9 mouse cellular contexts compared by ENCODE assay signal in genomic region chr7:30440697-30441096, GRCm38 (mm10). TPM values are rescaled to one million over a fixed set of nuclear protein-coding genes. Genes with fewer than 3 reads are reported as not detected.
DNase-seq lines count a peak whose midpoint lies in the region; ATAC-seq and TF ChIP-seq lines count a peak whose summit lies in the region.
"Had no signal": no experiment of that assay in that cellular context is flagged by ENCODE, and none has a peak within 500 bp of the region (broad histone marks: within the 10 kb centered on the region; RNA-seq: fewer than 3 reads in every experiment).

No protein-coding gene starts in this region.

- H3K9me3 ChIP-seq in heart, postnatal 0 days (replicated peaks; ENCODE audit: control insufficient read depth, low read length), result no peaks in the 10 kb centered on the region
- no peaks in the 10 kb centered on the region for H3K9me3 ChIP-seq in heart, embryonic 12.5 days (replicated peaks)
- H3K9me3 ChIP-seq: neural tube, embryonic 13.5 days had no signal

- H3K4me2 ChIP-seq in heart, postnatal 0 days (ENCODE audit: low read depth, low read length), result no peak overlapping the region
- H3K4me2 ChIP-seq in heart, embryonic 12.5 days, result no peak overlapping the region
- H3K4me2 ChIP-seq: neural tube, embryonic 13.5 days had no signal

- no peak for ATAC-seq in heart, postnatal 0 days (ENCODE audit: insufficient read depth, low read depth)
- ATAC-seq in heart, embryonic 12.5 days (ENCODE audit: insufficient number of reproducible peaks, low FRiP score), result no peak

- no peak for TF ChIP-seq EP300 in heart, postnatal 0 days (IDR thresholded peaks at IDR 0.05; ENCODE audit: low read depth)

- H3K36me3 ChIP-seq in heart, postnatal 0 days (replicated peaks; ENCODE audit: control insufficient read depth, insufficient read depth, low read length), result no peaks in the 10 kb centered on the region
- no peaks in the 10 kb centered on the region for H3K36me3 ChIP-seq in heart, embryonic 12.5 days

- H3K9ac ChIP-seq in heart, postnatal 0 days (replicated peaks; ENCODE audit: low read depth, low read length), result no peak overlapping the region
- no peak overlapping the region for H3K9ac ChIP-seq in heart, embryonic 12.5 days

- peaks cover 60% of the 10 kb centered on the region for H3K27me3 ChIP-seq in heart, postnatal 0 days (ENCODE audit: control insufficient read depth, insufficient read depth, low read length)
- peaks cover 86% of the 10 kb centered on the region for H3K27me3 ChIP-seq in heart, embryonic 12.5 days (replicated peaks)

- H3K27ac ChIP-seq in heart, postnatal 0 days (ENCODE audit: low read depth), result no peak overlapping the region
- no peak overlapping the region for H3K27ac ChIP-seq in heart, embryonic 12.5 days (ENCODE audit: poor library complexity, severe bottlenecking)
- H3K27ac ChIP-seq: neural tube, embryonic 13.5 days had no signal

- peak; percentile 62 for TF ChIP-seq CTCF in heart, postnatal 0 days (IDR thresholded peaks at IDR 0.05; ENCODE audit: low read depth)

- no peak overlapping the region for H3K4me3 ChIP-seq in heart, postnatal 0 days (ENCODE audit: low read depth, low read length)
- H3K4me3 ChIP-seq in heart, embryonic 12.5 days, result no peak overlapping the region
- H3K4me3 ChIP-seq: neural tube, embryonic 13.5 days had no signal

- no peak for DNase-seq in heart, postnatal 0 days (ENCODE audit: low spot score)
- peak; percentile 50 for DNase-seq in urinary bladder, postnatal 25 days (ENCODE audit: low spot score)
- DNase-seq in urinary bladder, postnatal 10 days (ENCODE audit: low spot score), result no peak
- DNase-seq in cerebellum, adult 9-11 months, result peak; percentile 66
- DNase-seq in layer of hippocampus, postnatal 10 days (ENCODE audit: low spot score in 2 of 2), result peak; percentile 76 to 78
- DNase-seq in naive thymus-derived CD4-positive, alpha-beta T cell, adult 2 months (ENCODE audit: low read depth), result peak; percentile 80
- no peak for DNase-seq in Muller cell, postnatal 12 days (ENCODE audit: inconsistent ontology term)

- peaks cover 6% of the 10 kb centered on the region; the same call in 1 of the 2 replicates for H3K4me1 ChIP-seq in heart, postnatal 0 days (ENCODE audit: control insufficient read depth, insufficient read depth)
- H3K4me1 ChIP-seq in heart, embryonic 12.5 days (replicated peaks), result peaks cover 13% of the 10 kb centered on the region

- WGBS in heart, postnatal 0 days, result 44% methylated on average over 3 of the region's 5 CpGs
- WGBS in heart, embryonic 12.5 days, result 12% methylated on average over 5 of the region's 5 CpGs

RNA-seq across cellular contexts. Expression of gene Aplp1, which starts 4.6 kb away (rescaled TPM):
- 3.6 and 11.4 TPM in 2 replicates for total RNA-seq in heart, postnatal 0 days (2014; rRNA removed; ENCODE audit: low replicate concordance)
- polyA plus RNA-seq in heart, postnatal 0 days (2015; fragmentation: Nextera tagmentation; extraction: Ambion mirVana), result 4.2 and 5.2 TPM in 2 replicates
- polyA plus RNA-seq in heart, embryonic 12.5 days (2016; fragmentation: Nextera tagmentation; extraction: Ambion mirVana), result 41.6 and 43.4 TPM in 2 replicates
- total RNA-seq in layer of hippocampus, postnatal 10 days (2021), result 100 to 1,000 TPM; 831 to 849 TPM

RNA-seq across cellular contexts. Expression of gene Kirrel2, which starts 16.8 kb away (rescaled TPM):
- not detected in 2 replicates for total RNA-seq in heart, postnatal 0 days (2014; rRNA removed; ENCODE audit: low replicate concordance)
- 0.15 TPM in 1 of 2 replicates, not detected in the other for polyA plus RNA-seq in heart, postnatal 0 days (2015; fragmentation: Nextera tagmentation; extraction: Ambion mirVana)
- polyA plus RNA-seq in heart, embryonic 12.5 days (2016; fragmentation: Nextera tagmentation; extraction: Ambion mirVana), result 1.1 and 1.3 TPM in 2 replicates
- total RNA-seq in layer of hippocampus, postnatal 10 days (2021), result 1 to 10 TPM; 3.9 to 5.3 TPM

RNA-seq across cellular contexts. Expression of gene Nphs1, which starts 17.4 kb away (rescaled TPM):
- not detected in 2 replicates for total RNA-seq in heart, postnatal 0 days (2014; rRNA removed; ENCODE audit: low replicate concordance)
- 0.05 TPM in 1 of 2 replicates, not detected in the other for polyA plus RNA-seq in heart, postnatal 0 days (2015; fragmentation: Nextera tagmentation; extraction: Ambion mirVana)
- 0.06 and 0.23 TPM in 2 replicates for polyA plus RNA-seq in heart, embryonic 12.5 days (2016; fragmentation: Nextera tagmentation; extraction: Ambion mirVana)
- under 1 TPM; 0.55 to 0.62 TPM for total RNA-seq in layer of hippocampus, postnatal 10 days (2021)

RNA-seq across cellular contexts. Expression of gene Nfkbid, which starts 19.2 kb away (rescaled TPM):
- 0.19 and 5.0 TPM in 2 replicates for total RNA-seq in heart, postnatal 0 days (2014; rRNA removed; ENCODE audit: low replicate concordance)
- polyA plus RNA-seq in heart, postnatal 0 days (2015; fragmentation: Nextera tagmentation; extraction: Ambion mirVana), result 0.38 and 0.44 TPM in 2 replicates
- polyA plus RNA-seq in heart, embryonic 12.5 days (2016; fragmentation: Nextera tagmentation; extraction: Ambion mirVana), result 0.95 and 1.3 TPM in 2 replicates
- 1 to 10 TPM; 2.2 to 3.0 TPM for total RNA-seq in layer of hippocampus, postnatal 10 days (2021)

RNA-seq across cellular contexts. Expression of gene Hcst, which starts 21.0 kb away (rescaled TPM):
- not detected in 2 replicates for total RNA-seq in heart, postnatal 0 days (2014; rRNA removed; ENCODE audit: low replicate concordance)
- 1.1 and 1.4 TPM in 2 replicates for polyA plus RNA-seq in heart, postnatal 0 days (2015; fragmentation: Nextera tagmentation; extraction: Ambion mirVana)
- polyA plus RNA-seq in heart, embryonic 12.5 days (2016; fragmentation: Nextera tagmentation; extraction: Ambion mirVana), result 1.1 TPM in 1 of 2 replicates, not detected in the other
- 1 to 10 TPM in 1 of 2 experiments, under 1 TPM in 1; 0.91 to 1.8 TPM for total RNA-seq in layer of hippocampus, postnatal 10 days (2021)

Comparison
In these comparisons a context has a peak if more than half of its experiments do, and no peak if none do; other contexts are left out.
1. DNase-seq: peak in urinary bladder, postnatal 25 days (single experiment), cerebellum, adult 9-11 months (single experiment), layer of hippocampus, postnatal 10 days (2 of 2) and naive thymus-derived CD4-positive, alpha-beta T cell, adult 2 months (single experiment); none in heart, postnatal 0 days (single experiment), urinary bladder, postnatal 10 days (single experiment) and Muller cell, postnatal 12 days (single experiment).
2. RNA of gene Aplp1, which starts 4.6 kb away (total RNA-seq): 831 to 849 TPM in layer of hippocampus, postnatal 10 days; 3.6 to 11.4 TPM in heart, postnatal 0 days; every median in the first group is over 10 times any median in the second.